Mouse (Mus musculus): Measurements from ENCODE around the gene Tmem125. TPM values are rescaled to one million over a fixed set of nuclear protein-coding genes. Genes with fewer than 3 reads are reported as not detected.

Gene Tmem125
- polyA plus RNA-seq, 1 experiment from 2014 or later: 0.43 TPM

DNA sequence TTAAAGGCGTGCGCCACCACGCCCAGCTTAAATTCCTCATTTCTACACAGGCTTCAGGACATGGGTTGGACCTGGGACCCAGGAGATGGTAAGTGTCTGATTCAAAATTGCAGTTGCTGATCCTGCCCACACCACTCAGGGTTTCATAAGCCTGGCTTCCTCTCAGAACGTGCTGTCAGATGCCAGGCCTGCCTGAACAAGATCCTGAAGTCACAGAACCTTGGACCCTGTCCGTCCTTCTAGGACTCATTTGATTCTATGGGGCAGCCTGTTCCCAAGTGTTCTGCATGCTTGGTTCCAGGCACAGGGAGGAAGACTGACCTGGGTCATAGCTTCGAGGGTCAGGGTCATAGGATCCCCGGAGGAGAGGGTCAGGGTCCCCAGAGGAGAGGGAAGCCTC is 10.2 kb downstream of the Tmem125 start:
- Histone ChIP-seq H3K27me3 (replicated peaks) (peaks cover 24% of the 10 kb centered on the region), H3K9ac (no peak overlapping the region), H3K4me3 (no peak overlapping the region), H3K4me2 (no peak overlapping the region), H3K27ac (replicated peaks) (no peak overlapping the region), H3K9me3 (no peaks in the 10 kb centered on the region), H3K4me1 (no peaks in the 10 kb centered on the region), H3K36me3 (no peaks in the 10 kb centered on the region)
- WGBS: 73% methylated on average over 7 of the region's 7 CpGs
- ATAC-seq (ENCODE audit: extremely low read depth, insufficient number of reproducible peaks, low FRiP score, low TSS enrichment): no peak

DNA sequence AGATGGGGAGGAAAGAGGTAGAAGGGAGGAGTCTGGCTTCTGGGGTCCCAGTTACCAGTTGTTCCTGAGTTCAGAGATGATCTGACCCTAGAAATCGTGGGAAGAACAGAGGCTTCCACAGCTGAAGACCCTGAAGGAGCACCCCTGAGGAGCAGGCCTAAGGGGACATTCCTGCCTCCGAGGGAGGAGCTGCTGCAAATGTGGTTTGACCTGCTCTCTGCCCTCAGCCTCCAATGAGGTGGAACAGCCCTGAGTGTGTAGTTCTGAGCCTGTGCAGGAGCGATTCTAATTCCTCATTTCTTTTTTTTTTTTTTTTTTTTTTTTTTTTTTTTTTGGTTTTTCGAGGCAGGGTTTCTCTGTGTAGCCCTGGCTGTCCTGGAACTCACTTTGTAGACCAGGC is 10.7 kb downstream of the Tmem125 start:
- H3K4me1 ChIP-seq: no peaks in the 10 kb centered on the region
- no peak overlapping the region for H3K9ac ChIP-seq
- no peak for ATAC-seq (ENCODE audit: extremely low read depth, insufficient number of reproducible peaks, low FRiP score, low TSS enrichment)
- H3K36me3 ChIP-seq: no peaks in the 10 kb centered on the region
- H3K27ac ChIP-seq (replicated peaks): no peak overlapping the region
- 41% methylated on average over 3 of the region's 4 CpGs for WGBS
- H3K9me3 ChIP-seq: no peaks in the 10 kb centered on the region
- peaks cover 26% of the 10 kb centered on the region for H3K27me3 ChIP-seq (replicated peaks)
- H3K4me2 ChIP-seq: no peak overlapping the region
- no peak overlapping the region for H3K4me3 ChIP-seq

DNA sequence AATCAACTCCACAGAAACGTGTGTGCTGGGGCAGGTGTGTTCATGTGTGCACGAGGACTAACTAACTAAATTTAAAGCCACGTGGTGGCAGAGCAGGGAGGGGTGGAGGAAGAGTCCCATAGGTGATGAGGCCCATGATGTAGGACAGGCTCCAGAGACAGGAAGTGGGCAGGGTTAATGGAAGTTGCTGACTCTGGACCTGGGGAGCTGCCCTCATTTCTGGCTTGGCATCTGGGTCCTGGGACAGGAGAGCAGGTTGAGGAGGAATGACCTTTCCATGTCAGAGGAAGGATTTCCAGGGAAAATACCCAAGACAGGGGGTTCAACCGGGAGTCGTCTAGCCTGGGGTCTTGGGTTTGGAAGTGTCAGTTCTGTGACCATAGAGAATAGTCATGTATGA is 11.2 kb downstream of the Tmem125 start:
- H3K36me3 ChIP-seq: no peaks in the 10 kb centered on the region
- no peak overlapping the region for H3K4me3 ChIP-seq
- H3K27ac ChIP-seq (replicated peaks): no peak overlapping the region
- peaks cover 29% of the 10 kb centered on the region for H3K27me3 ChIP-seq (replicated peaks)
- H3K9me3 ChIP-seq: no peaks in the 10 kb centered on the region
- no peak overlapping the region for H3K4me2 ChIP-seq
- no peak overlapping the region for H3K9ac ChIP-seq
- ATAC-seq (ENCODE audit: extremely low read depth, insufficient number of reproducible peaks, low FRiP score, low TSS enrichment): no peak
- WGBS: 63% methylated on average over 5 of the region's 5 CpGs
- H3K4me1 ChIP-seq: no peaks in the 10 kb centered on the region

- Histone ChIP-seq H3K9ac (no peak overlapping the region), H3K36me3 (no peaks in the 10 kb centered on the region), H3K4me2 (no peak overlapping the region), H3K4me3 (no peak overlapping the region), H3K27me3 (replicated peaks) (peaks cover 22% of the 10 kb centered on the region), H3K27ac (replicated peaks) (no peak overlapping the region), H3K9me3 (no peaks in the 10 kb centered on the region), H3K4me1 (peaks cover 10% of the 10 kb centered on the region; the same call in 1 of the 2 replicates)
- 79% methylated on average over 6 of the region's 6 CpGs for WGBS
- no peak for ATAC-seq (ENCODE audit: extremely low read depth, insufficient number of reproducible peaks, low FRiP score, low TSS enrichment)
Measured at GRCm38 (mm10) chr4:118527720-118528119, 16.1 kb downstream of the Tmem125 start.

DNA sequence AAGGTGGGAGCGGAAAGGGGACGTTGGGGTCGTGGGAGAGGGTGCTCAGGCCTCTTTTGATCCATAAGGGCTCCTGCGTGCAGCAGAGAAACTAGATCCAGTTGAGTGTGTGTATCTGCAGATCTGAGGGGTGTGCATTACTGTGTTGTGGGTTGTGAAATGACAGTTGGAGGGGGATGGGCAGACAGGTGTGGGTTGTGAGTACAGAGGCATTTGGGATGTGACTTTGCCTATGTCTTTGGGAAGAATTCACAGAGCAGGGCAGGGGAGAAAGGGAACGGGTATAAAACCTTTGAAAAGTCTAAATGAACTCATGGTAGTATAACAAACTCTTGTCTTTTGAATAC is 16.5 kb downstream of the Tmem125 start:
- H3K4me1 ChIP-seq: peaks cover 10% of the 10 kb centered on the region; the same call in 1 of the 2 replicates
- WGBS: 37% methylated on average over 5 of the region's 5 CpGs
- H3K4me2 ChIP-seq: no peak overlapping the region
- H3K27ac ChIP-seq (replicated peaks): no peak overlapping the region
- no peaks in the 10 kb centered on the region for H3K9me3 ChIP-seq
- no peaks in the 10 kb centered on the region for H3K36me3 ChIP-seq
- ATAC-seq (ENCODE audit: extremely low read depth, insufficient number of reproducible peaks, low FRiP score, low TSS enrichment): no peak
- no peak overlapping the region for H3K4me3 ChIP-seq
- no peak overlapping the region for H3K9ac ChIP-seq
- peaks cover 22% of the 10 kb centered on the region for H3K27me3 ChIP-seq (replicated peaks)

GRCm38 (mm10) chr4:118526408-118527334 is 17.2 kb downstream of the Tmem125 start, which contains the start of gene 2610528J11Rik:
Gene 2610528J11Rik (plus strand): TSS chr4:118526999.
- peaks cover 10% of the 10 kb centered on the region; the same call in 1 of the 2 replicates for H3K4me1 ChIP-seq
- no peaks in the 10 kb centered on the region for H3K9me3 ChIP-seq
- H3K4me3 ChIP-seq: no peak within 1 kb of the TSS
- no peaks in the 10 kb centered on the region for H3K36me3 ChIP-seq
- H3K27ac ChIP-seq (replicated peaks): no peak within 1 kb of the TSS
- H3K27me3 ChIP-seq (replicated peaks): peaks cover 22% of the 10 kb centered on the region
- 31% methylated on average over 17 of the region's 17 CpGs for WGBS
- no peak within 1 kb of the TSS for H3K4me2 ChIP-seq
- no peak within 1 kb of the TSS for H3K9ac ChIP-seq
- no peak for ATAC-seq (ENCODE audit: extremely low read depth, insufficient number of reproducible peaks, low FRiP score, low TSS enrichment)

GRCm38 (mm10) chr4:118525779-118526178 is 18.1 kb downstream of the Tmem125 start:
- H3K4me3 ChIP-seq: no peak overlapping the region
- WGBS: 71% methylated on average over 3 of the region's 3 CpGs
- no peak overlapping the region for H3K27ac ChIP-seq (replicated peaks)
- H3K9ac ChIP-seq: no peak overlapping the region
- ATAC-seq (ENCODE audit: extremely low read depth, insufficient number of reproducible peaks, low FRiP score, low TSS enrichment): no peak
- H3K27me3 ChIP-seq (replicated peaks): peaks cover 22% of the 10 kb centered on the region
- no peaks in the 10 kb centered on the region for H3K36me3 ChIP-seq
- H3K4me1 ChIP-seq: peaks cover 10% of the 10 kb centered on the region; the same call in 1 of the 2 replicates
- H3K9me3 ChIP-seq: no peaks in the 10 kb centered on the region
- no peak overlapping the region for H3K4me2 ChIP-seq

DNA sequence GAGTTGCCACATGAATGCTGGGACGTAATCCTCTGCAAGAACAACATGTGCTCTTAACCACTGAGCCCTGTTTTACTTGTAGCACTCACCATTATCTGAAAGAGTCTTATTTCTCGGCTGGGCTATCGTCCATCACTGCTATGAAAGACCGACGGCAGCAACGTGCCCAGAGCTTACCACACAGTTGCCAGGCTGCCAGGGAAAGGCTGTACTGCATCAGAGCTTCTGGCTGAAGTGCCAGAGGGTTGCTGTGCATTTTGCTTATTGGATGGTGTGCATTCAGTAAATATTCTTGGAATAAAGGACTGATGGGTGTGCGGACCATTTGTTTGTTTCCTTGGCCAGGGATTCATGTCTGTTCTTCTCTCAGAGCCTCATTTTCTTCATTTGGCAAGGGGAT is 19.9 kb downstream of the Tmem125 start:
- Histone ChIP-seq H3K9ac (no peak overlapping the region), H3K27ac (replicated peaks) (no peak overlapping the region), H3K4me1 (peaks cover 10% of the 10 kb centered on the region; the same call in 1 of the 2 replicates), H3K27me3 (replicated peaks) (peaks cover 22% of the 10 kb centered on the region), H3K36me3 (no peaks in the 10 kb centered on the region), H3K4me3 (no peak overlapping the region), H3K9me3 (no peaks in the 10 kb centered on the region), H3K4me2 (no peak overlapping the region)
- ATAC-seq (ENCODE audit: extremely low read depth, insufficient number of reproducible peaks, low FRiP score, low TSS enrichment): no peak
- 51% methylated on average over 7 of the region's 7 CpGs for WGBS

DNA sequence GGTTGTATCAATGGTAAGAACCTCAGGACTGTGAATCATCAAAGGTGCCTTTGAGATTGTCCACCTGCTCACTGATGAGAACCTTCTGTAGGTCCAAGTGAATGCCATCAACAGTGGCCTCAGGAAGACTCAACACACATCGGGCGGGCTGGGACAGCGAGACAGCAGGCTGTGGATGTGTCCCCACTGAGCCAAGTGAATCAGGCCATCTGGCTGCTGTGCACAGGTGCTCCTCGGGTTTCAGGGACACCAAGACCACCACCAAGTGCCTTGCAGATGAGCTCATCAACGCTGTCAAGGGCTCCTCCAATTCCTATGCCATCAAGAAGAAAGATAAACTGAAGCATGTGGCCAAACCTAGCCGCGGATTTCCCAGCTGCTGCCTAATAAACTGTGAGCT is 21.6 kb downstream of the Tmem125 start:
- H3K27ac ChIP-seq (replicated peaks): no peak overlapping the region
- H3K4me1 ChIP-seq: peaks cover 14% of the 10 kb centered on the region
- H3K27me3 ChIP-seq (replicated peaks): peaks cover 15% of the 10 kb centered on the region; the same call in 1 of the 2 replicates
- whole genome bisulfite sequencing: 75% methylated on average over 7 of the region's 7 CpGs
- no peak for ATAC-seq (ENCODE audit: extremely low read depth, insufficient number of reproducible peaks, low FRiP score, low TSS enrichment)
- no peaks in the 10 kb centered on the region for H3K9me3 ChIP-seq
- no peak overlapping the region for H3K4me2 ChIP-seq
- no peak overlapping the region for H3K9ac ChIP-seq
- H3K36me3 ChIP-seq: no peaks in the 10 kb centered on the region
- no peak overlapping the region for H3K4me3 ChIP-seq

DNA sequence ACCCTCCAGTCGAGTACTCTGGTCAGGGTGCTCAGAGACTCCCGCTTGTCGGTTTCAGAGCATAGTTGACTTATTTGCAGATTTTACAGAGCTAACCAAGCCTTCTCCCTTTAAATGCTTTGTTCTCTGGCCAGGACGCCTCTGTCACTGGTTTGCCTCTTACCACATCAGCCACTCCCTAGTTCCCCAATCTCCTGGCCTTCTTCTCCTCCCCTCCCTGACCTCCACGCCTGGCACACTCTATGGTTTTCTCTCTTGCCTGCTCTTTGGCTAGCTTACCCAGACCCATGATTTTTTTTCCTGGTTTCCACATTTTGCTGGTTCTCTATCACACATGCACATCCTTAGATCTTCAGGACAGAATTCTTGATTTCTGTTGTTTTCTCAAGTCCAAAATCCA is 25.6 kb downstream of the Tmem125 start:
- peaks cover 19% of the 10 kb centered on the region; the same call in 1 of the 2 replicates for H3K27me3 ChIP-seq (replicated peaks)
- peaks cover 17% of the 10 kb centered on the region for H3K4me1 ChIP-seq
- no peak overlapping the region for H3K4me2 ChIP-seq
- WGBS: 67% methylated on average over 5 of the region's 5 CpGs
- H3K27ac ChIP-seq (replicated peaks): no peak overlapping the region
- H3K9me3 ChIP-seq: no peaks in the 10 kb centered on the region
- H3K36me3 ChIP-seq: no peaks in the 10 kb centered on the region
- H3K9ac ChIP-seq: no peak overlapping the region
- H3K4me3 ChIP-seq: no peak overlapping the region
- ATAC-seq (ENCODE audit: extremely low read depth, insufficient number of reproducible peaks, low FRiP score, low TSS enrichment): no peak

DNA sequence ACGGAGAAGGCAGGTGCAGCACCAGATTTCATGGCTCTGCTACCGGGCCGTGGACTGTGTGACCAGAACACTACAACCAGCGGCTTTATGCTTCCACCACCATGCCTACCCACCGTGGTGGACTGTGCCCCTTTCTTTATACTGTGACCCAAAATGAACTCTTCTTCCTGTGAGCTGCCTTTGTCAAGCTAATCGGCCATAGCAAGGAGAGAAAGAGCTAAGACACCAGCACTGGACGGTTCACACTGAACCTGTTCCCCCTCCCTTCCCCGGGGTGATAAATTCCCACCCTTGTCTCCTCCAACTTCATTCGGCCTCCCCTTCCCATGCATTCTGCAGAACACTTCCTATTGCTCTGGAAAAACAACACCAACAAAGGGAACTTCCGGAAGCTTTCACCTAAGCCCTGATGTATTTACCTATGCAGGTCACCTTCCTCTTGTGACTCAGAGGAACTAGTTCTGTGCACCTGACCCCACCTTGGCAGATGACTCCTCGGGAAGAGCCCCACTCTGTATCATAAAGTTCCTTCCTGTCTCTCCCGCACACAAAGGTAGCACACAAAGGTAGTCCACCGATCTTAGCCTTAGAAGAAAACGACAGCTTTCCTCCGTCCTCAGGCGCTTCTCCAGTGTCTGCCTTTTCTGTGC is 26.2 kb downstream of the Tmem125 start:
- H3K4me1 ChIP-seq: peaks cover 17% of the 10 kb centered on the region
- ATAC-seq (ENCODE audit: extremely low read depth, insufficient number of reproducible peaks, low FRiP score, low TSS enrichment): no peak
- H3K4me3 ChIP-seq: no peak overlapping the region
- H3K9me3 ChIP-seq: no peaks in the 10 kb centered on the region
- H3K27ac ChIP-seq (replicated peaks): no peak overlapping the region
- no peak overlapping the region for H3K9ac ChIP-seq
- no peaks in the 10 kb centered on the region for H3K36me3 ChIP-seq
- H3K27me3 ChIP-seq (replicated peaks): peaks cover 19% of the 10 kb centered on the region; the same call in 1 of the 2 replicates
- WGBS: 38% methylated on average over 16 of the region's 16 CpGs
- H3K4me2 ChIP-seq: peak overlapping the region; percentile 33
